Mouse (Mus musculus) NIH3T3 (cell line): ENCODE measurements at regions not wholly inside any gene's neighbourhood (a gene's known extent, or its start where the extent isn't known, plus 50 kb on each side); places are given as distances from the start of the nearest gene placed in this dataset.

ENCODE experiments used
- DNase-seq: peaks from one replicate; pipeline ENCODE4 v3.0.0-alpha.2; 2012; ENCODE audit warnings: low read depth

- no peak for DNase-seq
Measured at GRCm38 (mm10) chr14:100883115-100883514, 317.0 kb downstream of the Prr30 start.

DNA sequence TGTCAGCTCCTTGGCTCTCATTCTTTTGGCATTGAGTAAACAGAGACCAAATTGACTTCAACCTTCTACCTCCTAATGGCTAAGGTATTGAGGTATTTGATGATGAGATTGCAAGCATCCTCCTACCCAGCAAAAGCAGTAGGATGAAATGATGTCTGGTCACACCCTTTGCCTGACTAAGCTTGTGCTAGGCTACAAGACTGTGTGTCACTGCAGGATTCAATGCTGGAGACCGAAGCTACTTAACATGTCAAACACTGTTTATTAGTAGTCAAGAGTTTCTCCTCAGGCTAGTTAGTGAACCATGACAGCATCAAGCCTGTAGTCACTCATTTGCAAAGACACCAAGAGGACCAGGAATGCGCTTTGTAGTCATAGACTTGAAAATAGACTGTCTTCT, 320.0 kb downstream of the Prr30 start:
- no peak for DNase-seq

GRCm38 (mm10) chr14:100867790-100868189, 332.3 kb downstream of the Prr30 start:
- no peak for DNase-seq

DNA sequence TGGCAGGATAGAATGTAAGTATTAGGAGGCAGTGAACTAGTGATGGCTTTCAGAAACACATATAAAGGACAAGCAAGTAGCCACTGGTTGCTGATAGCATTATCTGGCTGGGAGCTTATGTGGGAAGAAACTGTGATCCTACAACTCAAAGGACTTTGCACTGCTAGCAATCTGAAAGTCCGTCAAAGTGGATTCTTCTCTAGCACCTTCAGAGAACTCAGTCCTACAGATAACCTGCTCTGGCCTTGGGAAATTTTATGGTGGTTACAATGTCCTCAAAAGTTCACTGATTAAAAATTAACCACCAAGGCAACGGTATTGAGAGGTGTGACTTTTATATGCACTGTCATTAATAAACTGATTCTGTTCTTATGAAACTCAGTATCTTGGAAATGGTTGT, 335.3 kb downstream of the Prr30 start:
- DNase-seq: no peak

DNA sequence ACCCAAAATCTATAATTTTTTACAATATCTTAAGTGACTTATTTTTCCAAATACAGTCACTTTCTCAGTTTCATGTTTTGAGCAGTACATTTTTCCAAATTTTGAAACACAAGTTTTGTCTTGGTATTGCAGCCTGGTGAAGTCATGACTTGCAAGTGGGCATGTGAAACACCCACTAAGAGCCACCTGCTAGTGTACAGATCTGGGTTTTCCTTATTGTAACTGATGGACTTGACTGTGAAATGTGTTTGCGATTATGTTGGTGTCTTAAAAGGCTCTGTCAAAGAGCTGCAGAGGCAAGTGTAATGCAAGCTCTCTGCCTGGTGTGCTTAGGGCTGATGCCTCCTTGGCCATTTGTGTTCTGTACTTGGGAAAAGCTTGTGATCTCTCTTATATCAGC, 336.0 kb downstream of the Prr30 start:
- no peak for DNase-seq

DNA sequence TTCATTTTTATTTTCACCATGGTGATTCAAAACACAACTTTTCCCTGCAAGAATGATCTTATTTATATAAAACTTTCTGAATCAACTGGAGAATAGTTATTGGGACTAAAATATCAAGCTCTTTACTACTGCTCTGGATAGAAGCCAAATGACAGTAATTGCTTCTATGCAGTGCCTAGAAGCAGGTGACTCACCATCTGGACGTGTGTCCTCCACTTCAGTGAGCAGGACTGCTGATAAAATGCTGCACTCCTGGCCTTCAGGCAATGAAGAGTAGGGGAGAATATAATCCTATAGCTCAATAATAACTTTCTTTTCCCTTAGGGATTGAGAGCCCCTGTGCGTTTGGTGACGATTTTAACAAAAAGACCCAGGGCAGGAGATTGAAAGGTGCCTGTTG, 357.3 kb downstream of the Prr30 start:
- no peak for DNase-seq
